Mouse (Mus musculus): ENCODE results near the gene Defb28.

- TF ChIP-seq ZNF384 (IDR thresholded peaks at IDR 0.05; ENCODE audit: low read depth, low read length) (no peak), ZC3H11A (IDR thresholded peaks at IDR 0.05; ENCODE audit: borderline replicate concordance, low read depth, low read length) (no peak), CHD2 (IDR thresholded peaks at IDR 0.05; ENCODE audit: low read depth, low read length) (no peak), MAFK (IDR thresholded peaks at IDR 0.05; ENCODE audit: insufficient read depth, low read depth, low read length) (no peak), HCFC1 (IDR thresholded peaks at IDR 0.05; ENCODE audit: borderline replicate concordance, insufficient read depth, low read length) (no peak)
These were observed 37.2 kb upstream of the Defb28 start for GRCm38 (mm10) chr2:152480881-152481280.

All from ES-E14 (cell line).